Mouse (Mus musculus): ENCODE results near the gene Krt18. TPM values are rescaled to one million over a fixed set of nuclear protein-coding genes. Genes with fewer than 3 reads are reported as not detected.
"Not testable (repeated sequence)": the region's sequence is repeated elsewhere in the genome, so short reads cannot be mapped to it uniquely, and the experiment has no call there.

Krt18 gene
- 2.4 and 11.6 TPM in 2 replicates for total RNA-seq (2021)
- long read RNA-seq, experiment 1, transcript Krt18-201 (7 exons, 1,437 nt), result major isoform, 6 of 6 reads
- long read RNA-seq, experiment 1, partial matches to known transcripts, result 0 of 6 reads
- long read RNA-seq, experiment 1, other reads (novel, unspliced or antisense), result 0 of 6 reads
- long read RNA-seq, experiment 2, transcript Krt18-201 (7 exons, 1,437 nt), result major isoform, 21 of 22 reads
- long read RNA-seq, experiment 2, partial matches to known transcripts, result 0 of 22 reads
- long read RNA-seq, experiment 2, other reads (novel, unspliced or antisense), result 1 of 22 reads

- peak; percentile 39 for DNase-seq
Observed at GRCm38 (mm10) chr15:102028040-102028439, at the start of gene Krt18. TSS of gene Krt18 (plus strand) at chr15:102028180.

- peak; percentile 21 for DNase-seq
Observed at GRCm38 (mm10) chr15:101980849-101981248, 47.1 kb upstream of the Krt18 start.

DNA sequence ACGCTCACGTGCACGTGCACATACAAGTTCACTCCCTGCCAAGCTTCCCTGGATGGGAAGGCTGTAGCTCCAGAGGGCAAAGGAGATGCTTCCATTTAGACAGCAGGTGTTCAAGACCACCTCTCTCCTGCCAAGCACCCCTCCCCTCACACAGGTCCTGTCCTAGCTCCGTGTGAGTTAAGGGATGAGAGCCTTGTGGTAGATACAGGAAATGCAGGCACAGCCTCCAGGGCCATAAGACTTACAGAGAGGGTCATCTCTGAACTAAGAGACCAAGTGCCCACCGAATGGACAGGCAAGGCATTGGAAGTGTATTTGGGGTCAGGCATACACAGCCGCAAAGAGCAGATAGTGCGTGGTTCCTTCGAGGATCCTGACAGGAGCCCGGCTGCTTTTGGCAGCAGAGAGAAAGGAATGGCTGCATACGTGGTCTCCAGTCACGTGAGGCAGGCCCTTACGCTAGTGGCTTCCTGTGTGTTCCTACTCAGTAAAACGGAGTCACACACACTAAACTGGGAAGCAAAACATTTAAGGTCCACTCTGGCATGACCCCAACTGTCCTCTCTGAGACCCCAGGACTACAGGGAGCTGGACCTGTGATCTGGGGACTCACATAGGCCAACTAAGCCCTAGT, 44.5 kb upstream of the Krt18 start:
- DNase-seq, result no peak

GRCm38 (mm10) chr15:101983949-101984601, 43.9 kb upstream of the Krt18 start:
- peak; percentile 94 for DNase-seq

GRCm38 (mm10) chr15:101984746-101985145, 43.2 kb upstream of the Krt18 start:
- DNase-seq, result no peak

- peak; percentile 90 for DNase-seq
Observed at GRCm38 (mm10) chr15:101988119-101988518, 39.9 kb upstream of the Krt18 start.

DNA sequence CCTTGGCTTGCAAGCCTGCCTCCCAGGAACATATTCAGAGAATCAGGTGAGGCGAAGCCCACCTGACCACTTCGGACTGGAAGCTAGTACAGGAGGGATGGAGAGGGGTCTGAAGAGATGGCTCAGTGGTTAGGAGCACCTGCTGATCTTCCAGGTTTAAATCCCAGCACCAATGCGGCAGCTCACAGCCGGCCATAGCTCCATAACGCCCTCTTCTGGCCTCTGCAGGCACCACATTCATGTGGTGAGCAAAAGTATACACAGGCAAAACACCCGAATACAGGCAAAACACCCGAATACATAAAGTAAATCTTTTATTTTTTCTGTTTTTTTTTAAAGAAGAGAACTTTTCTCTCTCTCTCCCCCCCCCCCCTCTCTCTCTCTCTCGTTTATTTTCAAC, 39.3 kb upstream of the Krt18 start:
- no peak for DNase-seq

DNA sequence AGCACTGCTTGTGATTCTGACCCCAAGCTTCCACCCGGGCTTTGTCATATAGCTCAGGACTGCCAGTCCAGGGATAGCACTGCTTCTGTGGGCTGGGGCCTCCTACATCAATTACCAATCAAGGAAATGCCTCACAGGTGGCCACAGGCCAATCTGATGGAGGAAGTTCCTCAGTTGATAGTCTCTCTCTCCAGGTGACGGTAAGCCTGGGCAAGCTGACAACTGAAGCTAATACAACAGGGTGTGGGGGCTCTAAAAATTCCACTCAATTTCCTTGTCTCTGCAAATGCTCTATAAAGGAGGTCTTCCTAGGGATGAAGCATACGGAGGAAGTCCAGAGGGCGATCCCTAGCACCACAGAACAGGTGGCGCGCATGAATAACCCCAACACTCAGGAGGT, 37.0 kb upstream of the Krt18 start:
- DNase-seq, result no peak

DNA sequence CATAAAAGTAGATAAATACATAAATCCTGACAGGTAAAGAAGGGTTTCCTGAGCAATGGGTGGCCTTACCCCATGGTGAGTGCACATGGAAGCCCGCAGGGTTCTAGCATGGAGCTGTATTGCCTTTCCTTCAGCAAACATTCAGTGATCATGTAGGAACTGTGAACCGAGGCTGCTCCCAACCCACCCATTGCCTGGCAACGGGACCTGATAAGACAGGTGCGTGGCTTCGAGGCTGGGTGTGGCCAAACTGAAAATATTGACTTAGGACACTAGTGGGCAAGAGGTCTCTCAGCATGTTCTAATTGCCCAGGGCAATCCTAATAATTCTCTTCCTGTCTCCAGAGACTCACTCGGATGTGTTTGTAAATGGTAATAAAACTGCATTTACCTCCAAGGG, 33.6 kb upstream of the Krt18 start:
- no peak for DNase-seq

DNA sequence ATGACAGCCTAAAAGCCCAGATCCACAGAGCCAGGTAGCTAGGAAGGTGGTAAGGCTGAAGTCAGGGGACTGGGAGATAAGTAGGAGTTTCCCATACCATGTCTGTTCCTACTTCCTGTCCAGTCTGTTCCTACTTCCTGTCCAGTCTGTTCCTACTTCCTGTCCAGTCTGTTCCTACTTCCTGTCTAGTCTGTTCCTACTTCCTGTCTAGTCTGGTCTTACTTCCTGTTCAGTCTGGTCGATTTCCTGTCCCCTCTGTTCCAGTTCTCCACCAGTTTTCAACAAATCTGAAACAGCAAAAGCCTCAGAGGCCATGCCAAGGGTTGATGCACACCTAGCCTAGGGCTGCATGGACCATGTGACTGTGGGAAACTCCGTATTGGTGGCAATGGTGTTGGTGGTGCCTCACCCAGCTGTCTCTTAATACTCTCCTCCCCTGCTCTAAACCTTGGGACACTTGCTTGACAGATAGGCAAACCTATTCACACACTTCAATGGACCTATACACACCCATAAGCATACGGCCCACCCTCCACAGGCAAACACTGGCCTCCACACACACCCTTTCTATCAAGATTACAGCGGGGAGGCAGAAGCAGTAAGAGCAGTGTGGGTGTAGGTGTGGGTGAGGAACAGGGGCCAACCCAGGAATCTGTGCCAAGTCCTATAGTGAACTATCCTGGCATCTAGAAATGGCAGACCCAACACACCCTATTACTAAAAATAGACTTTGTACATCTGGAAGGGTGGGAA, 32.3 kb upstream of the Krt18 start:
- DNase-seq, result no peak

GRCm38 (mm10) chr15:101996450-101997078, 31.4 kb upstream of the Krt18 start:
- not testable (repeated sequence) for DNase-seq

DNA sequence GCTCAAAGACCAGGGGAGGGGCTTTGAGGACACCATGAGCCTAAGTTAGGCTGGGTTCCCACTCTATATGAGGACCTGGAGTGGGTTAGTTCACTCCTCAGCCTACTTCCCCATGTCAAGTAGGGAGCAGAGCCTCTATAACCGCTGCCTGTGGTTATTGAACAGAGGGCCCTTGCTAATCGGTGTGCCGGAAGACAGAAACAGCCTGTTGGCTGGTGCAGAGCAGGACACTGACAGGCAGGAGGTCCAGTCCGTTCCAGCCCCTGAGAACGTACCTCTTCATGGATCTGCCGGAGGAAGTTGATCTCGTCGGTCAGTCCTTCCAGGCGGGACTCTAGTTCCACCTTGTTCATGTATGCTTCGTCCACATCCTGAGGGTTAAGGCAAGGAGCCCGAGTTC, 28.8 kb upstream of the Krt18 start:
- DNase-seq, result no peak

DNA sequence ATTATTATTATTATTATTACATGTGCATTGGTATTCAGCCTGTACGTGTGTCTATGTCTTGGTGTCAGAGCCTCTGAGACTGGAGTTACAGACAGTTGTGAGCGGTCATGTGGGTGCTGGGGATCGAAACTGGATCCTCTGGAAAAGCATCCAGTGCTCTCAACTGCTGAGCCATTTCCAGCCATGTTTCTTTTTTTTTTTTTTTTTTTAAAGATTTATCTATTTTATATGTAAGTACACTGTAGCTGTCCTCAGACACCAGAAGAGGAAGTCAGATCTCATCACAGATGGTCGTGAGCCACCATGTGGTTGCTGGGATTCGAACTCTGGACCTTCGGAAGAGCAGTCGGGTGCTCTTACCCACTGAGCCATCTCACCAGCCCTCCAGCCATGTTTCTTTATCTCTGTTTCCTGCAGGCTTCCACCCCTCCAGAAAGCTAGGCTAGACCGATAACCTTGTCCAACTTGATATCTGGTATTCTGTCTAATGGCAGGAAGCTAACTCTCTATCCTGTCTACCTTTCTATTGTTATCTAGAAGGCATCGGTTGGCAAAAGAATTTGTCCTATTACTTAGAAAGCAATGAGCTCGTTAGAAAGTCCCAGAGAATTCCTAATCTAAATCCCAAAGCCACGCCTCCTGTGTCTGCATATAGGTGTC, 28.2 kb upstream of the Krt18 start:
- DNase-seq, result no peak

DNA sequence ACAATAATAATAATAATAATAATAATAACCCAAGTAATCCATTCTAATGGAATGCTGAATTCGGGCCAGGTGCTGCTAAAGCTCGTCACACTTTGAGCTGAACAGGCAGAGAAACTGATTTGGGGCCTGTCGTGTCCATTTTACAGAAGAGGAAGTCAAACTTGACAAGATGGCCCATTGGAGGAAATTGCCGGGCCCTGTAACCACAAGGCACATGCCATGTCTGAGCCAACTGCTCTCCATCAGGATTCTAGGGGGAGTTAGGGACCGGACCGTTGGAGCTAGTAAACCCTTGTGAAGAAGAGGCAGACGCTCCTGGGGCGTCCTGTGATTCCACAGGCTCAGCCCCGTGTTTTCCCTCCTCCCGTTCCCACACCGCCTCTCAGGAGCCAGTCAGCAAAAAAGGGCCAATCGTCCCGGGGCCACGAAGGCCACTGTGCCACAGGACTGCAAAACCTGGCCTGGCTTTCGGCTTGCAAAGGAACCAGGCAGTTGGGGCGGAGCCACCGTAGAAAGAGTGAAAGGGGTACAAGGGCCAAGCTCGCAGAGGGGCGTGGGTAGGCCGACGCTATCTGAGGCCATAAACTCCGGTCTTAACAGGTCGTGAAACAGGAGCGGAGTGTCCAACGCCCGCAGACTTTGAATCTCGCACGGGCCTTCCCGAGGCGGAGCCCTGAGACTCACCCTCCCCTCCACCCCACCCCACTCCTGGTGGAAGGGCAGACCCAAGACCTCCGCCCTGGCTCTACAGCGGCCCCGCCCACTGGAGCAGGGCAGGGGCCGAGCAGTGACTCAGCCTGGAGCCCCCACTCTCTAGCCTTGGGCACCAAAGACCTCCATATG, 25.1 kb upstream of the Krt18 start:
- peak; percentile 89 for DNase-seq

- no peak for DNase-seq
Observed at GRCm38 (mm10) chr15:102003516-102003915, 24.5 kb upstream of the Krt18 start.

DNA sequence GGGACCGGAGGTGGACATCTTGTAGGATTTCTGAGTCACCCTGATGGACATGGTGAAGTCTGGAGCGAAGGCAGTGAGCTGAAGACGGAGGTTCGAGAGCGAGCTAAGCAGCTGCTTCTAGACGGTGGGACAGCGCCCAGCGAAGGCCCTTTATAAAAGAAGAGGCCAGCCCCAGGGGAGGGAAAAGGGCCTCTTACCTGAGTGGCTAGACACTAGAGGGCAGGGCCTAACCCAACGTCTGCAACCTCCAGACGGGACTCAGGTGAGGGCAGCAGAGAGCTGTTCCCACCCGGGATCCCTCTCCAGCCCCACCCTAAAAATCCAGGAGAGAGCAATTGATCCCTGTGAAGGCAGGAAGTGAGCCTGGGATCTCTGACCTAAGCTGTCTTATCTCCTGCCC, 23.8 kb upstream of the Krt18 start, which contains the start of gene Krt8:
TSS of gene Krt8 (minus strand) at position 294 of the 400 bp plus-strand sequence.
- DNase-seq, result no peak

DNA sequence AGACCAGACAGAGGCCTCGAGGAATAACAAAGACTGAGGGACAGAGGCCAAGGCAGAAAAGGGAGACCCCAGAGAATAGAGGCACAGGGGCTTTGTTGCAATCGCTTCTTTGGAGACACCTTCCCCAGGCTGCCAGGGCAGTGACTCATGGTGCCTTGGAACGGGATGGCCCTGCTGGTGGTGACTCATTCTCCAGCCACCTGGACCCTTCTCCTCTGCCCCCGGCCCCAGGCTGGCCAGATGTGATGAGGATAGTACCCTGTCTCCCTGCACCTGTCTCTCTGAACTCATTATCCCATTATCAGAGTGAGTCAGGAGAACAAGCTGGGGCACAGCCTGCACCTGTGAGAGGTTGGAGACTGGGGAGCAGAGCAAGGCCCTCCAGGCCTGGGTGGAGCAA, 22.7 kb upstream of the Krt18 start:
- DNase-seq, result peak; percentile 61

- no peak for DNase-seq
Observed at GRCm38 (mm10) chr15:102006317-102006716, 21.7 kb upstream of the Krt18 start.

- DNase-seq, result no peak
Observed at GRCm38 (mm10) chr15:102007097-102008069, 20.6 kb upstream of the Krt18 start.

Measured in adrenal gland, postnatal 14 days (tissue).